Mouse (Mus musculus): ENCODE data around the gene Tulp2.

GRCm38 (mm10) chr7:45491264-45491663 lies 9.6 kb downstream of the Tulp2 start:
- no peak for TF ChIP-seq POLR2A (IDR thresholded peaks at IDR 0.05; ENCODE audit: borderline replicate concordance, low read depth, low read length)
- TF ChIP-seq CTCF (IDR thresholded peaks at IDR 0.05; ENCODE audit: low read depth, low read length): no peak

Data from bone marrow macrophage, adult 2 months (primary cell).